Mouse (Mus musculus) cerebellum, postnatal 36 days (tissue): ENCODE data around the gene Gm8246.
"Not testable (repeated sequence)": the region's sequence is repeated elsewhere in the genome, so short reads cannot be mapped to it uniquely, and the experiment has no call there.

Experiments used
- DNase-seq, 2 experiments: peaks; one replicate each; pipeline ENCODE4 v3.0.0; 2021 to 2022; ENCODE audit warnings: mixed read lengths in 2 of 2

The Gm8246 gene

GRCm38 (mm10) chr14:5477730-5478129 is at the start of gene Gm8246:
Gene Gm8246, minus strand, starts transcription at chr14:5477830.
- not testable (repeated sequence) for DNase-seq

- DNase-seq, result not testable (repeated sequence)
Measured at GRCm38 (mm10) chr14:5501374-5501773, 23.7 kb upstream of the Gm8246 start, which contains the start of gene Gm3488. Gene Gm3488, plus strand, starts transcription at chr14:5501674.

GRCm38 (mm10) chr14:5483907-5484306 is 6.3 kb upstream of the Gm8246 start, which contains the start of gene Gm3187:
Gene Gm3187, plus strand, starts transcription at chr14:5484207.
- DNase-seq, result not testable (repeated sequence)

GRCm38 (mm10) chr14:5460469-5460868 is 17.2 kb downstream of the Gm8246 start:
- not testable (repeated sequence) for DNase-seq

- not testable (repeated sequence) for DNase-seq
Measured at GRCm38 (mm10) chr14:5455367-5455766, 22.3 kb downstream of the Gm8246 start, which contains the start of gene Gm3194. Gene Gm3194, minus strand, starts transcription at chr14:5455467.
